Mouse (Mus musculus) heart, postnatal 25 days (tissue): ENCODE data around the gene Porcn. TPM values are rescaled to one million over a fixed set of nuclear protein-coding genes. Genes with fewer than 3 reads are reported as not detected.

Experiments used
- total RNA-seq, 2 experiments: library from RNA; stranded (reverse); gene quantifications; 2 replicates each; pipeline ENCODE4 v1.2.3; 2021

Porcn gene
- total RNA-seq, 2 experiments from 2014 or later = 1.9 to 2.6 TPM

Other genes starting within 250 kb of the Porcn start
- under 1 TPM in 1 of 2 experiments, not detected in 1; 0.53 TPM for gene Gata1, start 228.5 kb downstream of the Porcn start, total RNA-seq
- not detected for gene Glod5, start 188.0 kb downstream of the Porcn start, total RNA-seq
- gene Suv39h1, start 131.8 kb downstream of the Porcn start, total RNA-seq = 1 to 10 TPM; 4.1 to 5.0 TPM
- gene Was, start 116.0 kb downstream of the Porcn start, total RNA-seq = 1 to 10 TPM; 1.8 to 2.3 TPM
- 10 to 100 TPM; 43.6 to 46.6 TPM for gene Wdr13, start 73.6 kb downstream of the Porcn start, total RNA-seq
- 10 to 100 TPM; 58.8 to 85.0 TPM for gene Rbm3, start 60.6 kb downstream of the Porcn start, total RNA-seq
- gene Tbc1d25, start 30.3 kb downstream of the Porcn start, total RNA-seq = 1 to 10 TPM; 4.2 to 4.3 TPM
- 10 to 100 TPM; 19.6 to 22.6 TPM for gene Ebp, start 13.0 kb downstream of the Porcn start, total RNA-seq
- 10 to 100 TPM; 10.3 to 10.7 TPM for gene Ftsj1, start 45.9 kb upstream of the Porcn start, total RNA-seq
- under 1 TPM; 0.49 to 0.81 TPM for gene Slc38a5, start 64.6 kb upstream of the Porcn start, total RNA-seq
- gene Ssxb10, start 120.9 kb upstream of the Porcn start, total RNA-seq = not detected
- gene Ssxb9, start 160.5 kb upstream of the Porcn start, total RNA-seq = not detected
- gene Ssxb1, start 206.8 kb upstream of the Porcn start, total RNA-seq = not detected